Mouse (Mus musculus) lung, postnatal 25 days (tissue): ENCODE data around the gene Akap13.

Source experiments
- DNase-seq: peaks from one replicate; pipeline ENCODE4 v3.0.0; 2022; ENCODE audit warnings: low spot score

Akap13 gene

GRCm38 (mm10) chr7:75633807-75634526 is 178.6 kb downstream of the Akap13 start:
- no peak for DNase-seq

- DNase-seq: no peak
These were observed 183.4 kb downstream of the Akap13 start for GRCm38 (mm10) chr7:75638769-75639168.

- peak; percentile 86 for DNase-seq
These were observed 184.2 kb downstream of the Akap13 start for GRCm38 (mm10) chr7:75639541-75639940.

GRCm38 (mm10) chr7:75640074-75640473 is 184.7 kb downstream of the Akap13 start:
- DNase-seq: no peak

- DNase-seq: no peak
These were observed 185.3 kb downstream of the Akap13 start for GRCm38 (mm10) chr7:75640671-75641070.

- no peak for DNase-seq
These were observed 186.3 kb downstream of the Akap13 start for GRCm38 (mm10) chr7:75641415-75642177.

- DNase-seq: peak; percentile 73
These were observed 186.9 kb downstream of the Akap13 start for GRCm38 (mm10) chr7:75642178-75642777.

- DNase-seq: no peak
These were observed 187.7 kb downstream of the Akap13 start for GRCm38 (mm10) chr7:75642846-75643563.

- DNase-seq: no peak
These were observed 188.7 kb downstream of the Akap13 start for GRCm38 (mm10) chr7:75643986-75644385.

GRCm38 (mm10) chr7:75644585-75644984 is 189.3 kb downstream of the Akap13 start:
- DNase-seq: no peak

GRCm38 (mm10) chr7:75645156-75645933 is 190.0 kb downstream of the Akap13 start:
- DNase-seq: no peak

- no peak for DNase-seq
These were observed 192.7 kb downstream of the Akap13 start for GRCm38 (mm10) chr7:75648051-75648450.

GRCm38 (mm10) chr7:75648961-75649360 is 193.6 kb downstream of the Akap13 start:
- peak; percentile 59 for DNase-seq

- no peak for DNase-seq
These were observed 194.6 kb downstream of the Akap13 start for GRCm38 (mm10) chr7:75649966-75650365.

- no peak for DNase-seq
These were observed 198.5 kb downstream of the Akap13 start for GRCm38 (mm10) chr7:75653684-75654317.

GRCm38 (mm10) chr7:75655180-75656074 is 200.1 kb downstream of the Akap13 start:
- no peak for DNase-seq

- no peak for DNase-seq
These were observed 201.0 kb downstream of the Akap13 start for GRCm38 (mm10) chr7:75656297-75656852.

- no peak for DNase-seq
These were observed 201.6 kb downstream of the Akap13 start for GRCm38 (mm10) chr7:75656896-75657295.

GRCm38 (mm10) chr7:75664455-75664854 is 209.1 kb downstream of the Akap13 start:
- no peak for DNase-seq

GRCm38 (mm10) chr7:75666982-75667381 is 211.6 kb downstream of the Akap13 start:
- DNase-seq: no peak
